Mouse (Mus musculus) cerebellum, postnatal 14 days (tissue): Measurements from ENCODE around the gene Pold4.

Source experiments
- DNase-seq, 2 experiments: peaks; one replicate each; pipeline ENCODE4 v3.0.0; 2021; ENCODE audit warnings: mixed read lengths in 2 of 2

Gene Pold4

DNA sequence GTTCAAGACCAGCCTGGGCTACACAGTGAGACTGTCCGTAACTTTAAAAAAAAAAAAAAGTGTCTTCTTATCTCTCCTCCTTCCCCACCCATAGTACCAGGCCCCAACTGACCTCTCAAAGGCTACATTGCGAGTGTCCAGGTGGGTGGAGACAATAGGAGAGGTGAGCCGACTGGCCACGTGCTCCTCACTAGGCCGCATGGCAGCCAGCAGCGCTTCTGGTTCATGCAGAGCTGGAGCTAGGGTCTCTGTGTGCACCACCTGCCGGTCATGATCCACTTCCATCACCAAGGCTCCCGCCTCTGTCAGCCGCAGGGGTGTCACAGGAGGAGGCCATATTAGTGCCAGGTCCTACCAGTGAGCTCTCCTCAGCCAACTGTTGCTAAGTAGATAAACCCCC lies 48.7 kb downstream of the Pold4 start:
- DNase-seq = no peak

DNA sequence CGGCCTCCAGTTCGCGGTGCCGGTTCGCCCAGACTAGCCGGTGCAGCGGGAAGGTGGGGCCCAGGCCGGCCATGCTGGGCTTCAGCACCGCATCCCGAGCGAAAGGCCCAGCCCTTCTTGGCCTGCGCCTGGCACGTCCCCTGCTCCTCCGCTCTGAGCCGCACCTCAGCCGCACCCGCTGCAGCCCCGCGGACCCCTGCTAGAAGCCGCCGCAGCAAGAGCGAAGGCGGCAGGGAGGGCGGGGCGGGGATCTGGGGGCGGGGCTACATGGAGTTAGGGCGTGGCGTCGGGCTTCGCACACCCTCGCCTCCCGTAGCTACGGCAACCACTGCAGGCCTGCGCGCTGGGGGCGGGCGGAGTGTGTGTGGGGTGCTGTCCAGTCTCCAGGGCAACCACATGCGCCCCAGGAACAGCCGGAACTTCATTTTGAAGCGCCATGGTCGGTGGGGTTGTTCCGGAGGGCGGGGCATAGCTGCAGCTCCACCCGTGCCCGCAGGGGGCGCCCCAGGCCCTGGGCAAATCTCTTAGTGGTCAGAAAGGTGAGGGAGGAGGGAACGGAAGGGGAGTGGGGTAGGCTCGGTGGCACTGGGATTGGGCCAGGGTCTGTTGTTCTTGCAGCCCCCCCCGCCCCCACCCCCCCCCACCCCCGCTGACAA lies 51.3 kb downstream of the Pold4 start, which contains the start of gene Ankrd13d:
Ankrd13d (minus strand) TSS at position 240 of the 656 bp plus-strand sequence.
- DNase-seq = peak; percentile 86 to 93
